Mouse (Mus musculus) urinary bladder, postnatal 0 days (tissue): Measurements from ENCODE around the gene Rpl15. TPM values are rescaled to one million over a fixed set of nuclear protein-coding genes. Genes with fewer than 3 reads are reported as not detected.

Experiments used
- polyA plus RNA-seq: library from polyadenylated mRNA; unstranded; fragments of >200 nt; fragmentation: Nextera tagmentation; extraction: Ambion mirVana; gene quantifications from 2 replicates; pipeline ENCODE4 v1.2.1, GENCODE M21; 2015

Gene Rpl15
- polyA plus RNA-seq = 398 and 403 TPM in 2 replicates

GRCm38 (mm10) chr14:18270529-18271441, at the start of gene Rpl15, which contains the start of gene Nkiras1:
TSS of gene Rpl15 (minus strand) at chr14:18271391.
TSS of gene Nkiras1 (plus strand) at chr14:18271136.

GRCm38 (mm10) chr14:18238750-18239731, 32.1 kb downstream of the Rpl15 start, which contains the start of gene Nr1d2:
TSS of gene Nr1d2 (minus strand) at chr14:18239127.

Other genes starting within 250 kb of the Rpl15 start
- 11.9 and 12.6 TPM in 2 replicates for gene Nr1d2, start 32.3 kb downstream of the Rpl15 start, polyA plus RNA-seq
- gene Nkiras1, start 255 bp downstream of the Rpl15 start, polyA plus RNA-seq = 13.2 and 13.7 TPM in 2 replicates
- gene Ube2e1, start 60.5 kb upstream of the Rpl15 start, polyA plus RNA-seq = 86.1 and 89.6 TPM in 2 replicates